Mouse (Mus musculus): ENCODE results near the gene Tprkb.
"Not testable (repeated sequence)": the region's sequence is repeated elsewhere in the genome, so short reads cannot be mapped to it uniquely, and the experiment has no call there.

Gene Tprkb

DNA sequence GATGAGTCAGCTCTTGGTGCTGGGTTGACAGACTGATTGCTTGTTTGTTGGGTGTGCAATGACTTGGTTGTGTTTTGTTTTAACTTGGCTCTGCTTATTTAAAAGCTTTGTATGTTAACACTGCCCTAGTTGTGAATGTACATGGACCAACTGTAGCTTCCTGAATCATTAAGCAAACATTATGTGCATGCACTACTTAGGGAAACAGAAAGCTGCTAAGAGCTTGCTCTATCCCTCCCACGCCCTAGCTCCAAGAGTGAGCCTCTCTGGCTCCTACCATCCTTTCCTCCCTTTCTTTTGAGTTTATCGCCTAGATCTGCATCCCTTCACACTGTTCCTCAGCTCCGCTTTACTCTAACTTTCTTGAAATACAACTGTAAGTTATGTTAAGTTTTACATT lies 61.7 kb downstream of the Tprkb start:
- DNase-seq (ENCODE audit: low spot score in 2 of 2): no peak

DNA sequence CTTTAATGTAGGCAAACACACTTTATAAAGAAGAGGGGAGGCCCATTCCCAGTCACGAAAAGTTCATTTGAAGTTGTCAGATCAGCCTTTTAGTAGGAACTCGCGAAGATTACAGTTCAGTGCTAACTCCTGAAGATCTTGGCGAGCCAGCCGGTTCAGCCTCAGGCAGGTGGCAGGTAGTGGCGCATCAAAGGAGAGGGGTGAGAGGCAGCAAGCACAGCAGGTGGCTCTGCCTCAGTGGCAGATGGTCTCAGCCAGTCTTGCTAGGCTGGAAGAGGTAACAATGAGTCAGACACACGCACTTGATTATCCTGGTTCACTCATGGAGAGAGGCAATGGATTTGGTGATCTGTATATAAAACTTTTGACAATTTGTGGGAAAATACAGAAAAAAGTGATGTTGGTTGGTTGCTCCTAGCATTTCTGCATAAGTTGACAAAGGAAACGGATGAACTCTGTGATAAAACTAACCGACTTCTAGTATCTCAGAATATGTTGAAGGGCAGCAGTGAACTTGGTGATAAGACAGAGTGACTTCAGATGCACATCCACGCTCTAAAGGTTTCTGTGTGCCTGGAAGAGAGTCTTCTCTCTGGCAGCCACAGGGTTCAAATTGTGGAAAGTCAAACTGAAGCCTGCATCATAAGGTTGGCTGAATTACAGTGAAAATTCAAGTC lies 63.4 kb downstream of the Tprkb start:
- DNase-seq (ENCODE audit: low spot score in 2 of 2): no peak

DNA sequence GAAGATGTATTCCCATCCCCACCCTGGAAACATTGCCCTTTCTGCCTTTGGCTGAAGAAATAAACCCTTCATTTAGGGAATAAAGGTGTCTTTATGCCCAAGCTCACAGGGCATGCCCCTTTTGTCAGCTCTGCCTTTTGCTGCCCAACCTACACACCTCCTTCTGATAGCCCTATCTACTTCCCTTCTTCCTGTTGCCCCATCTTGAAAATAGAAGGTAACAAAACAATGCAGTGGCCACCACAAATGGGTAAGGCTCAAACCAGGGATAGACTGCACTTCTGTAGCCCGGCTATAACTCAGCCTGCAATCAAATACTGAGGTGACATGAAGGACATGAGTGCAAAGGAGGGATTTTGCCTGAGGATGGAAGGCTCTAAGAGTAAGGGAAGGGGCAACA lies 64.1 kb downstream of the Tprkb start:
- DNase-seq (ENCODE audit: low spot score in 2 of 2): no peak

DNA sequence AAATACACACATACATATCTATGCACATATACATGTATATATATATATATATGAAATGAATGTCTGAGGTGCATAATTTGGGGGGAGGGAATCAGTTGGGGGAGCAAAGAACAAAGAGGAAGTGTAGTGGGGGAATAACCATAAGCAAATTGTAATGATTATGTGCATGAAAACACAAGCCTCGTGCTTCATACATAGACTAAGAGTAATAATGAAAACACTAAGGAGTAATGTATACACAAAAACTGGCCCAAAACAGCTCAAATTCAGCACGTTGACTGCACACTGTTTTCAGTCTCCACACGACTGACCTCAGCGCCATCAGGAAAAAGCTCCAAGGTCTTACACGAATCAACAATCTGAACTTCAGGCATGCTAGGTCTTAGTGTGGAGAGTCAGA lies 64.6 kb downstream of the Tprkb start:
- DNase-seq (ENCODE audit: low spot score in 2 of 2): no peak

DNA sequence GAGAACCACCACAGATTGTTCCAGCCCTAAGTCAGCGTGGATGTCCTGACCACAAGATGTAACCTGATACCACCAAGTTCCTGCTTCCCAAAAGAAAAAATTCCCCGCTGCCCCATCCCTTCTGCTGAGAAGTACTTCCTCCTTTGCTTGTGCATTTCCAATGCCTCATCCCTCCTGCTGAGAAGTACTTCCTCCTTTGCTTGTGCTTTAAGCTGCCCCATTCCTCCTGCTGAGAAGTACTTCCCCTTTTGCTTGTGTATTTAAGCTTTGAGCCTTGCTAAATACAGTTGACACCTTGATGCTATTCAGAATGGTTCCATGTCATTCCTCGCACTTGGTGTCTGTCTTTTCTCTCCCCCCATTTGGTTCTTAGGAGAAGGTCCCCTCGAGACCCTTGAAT lies 67.1 kb downstream of the Tprkb start:
- not testable (repeated sequence) for DNase-seq (ENCODE audit: low spot score in 2 of 2)
